ENCODE assay signal across 9 mouse cellular contexts in the genomic region with DNA sequence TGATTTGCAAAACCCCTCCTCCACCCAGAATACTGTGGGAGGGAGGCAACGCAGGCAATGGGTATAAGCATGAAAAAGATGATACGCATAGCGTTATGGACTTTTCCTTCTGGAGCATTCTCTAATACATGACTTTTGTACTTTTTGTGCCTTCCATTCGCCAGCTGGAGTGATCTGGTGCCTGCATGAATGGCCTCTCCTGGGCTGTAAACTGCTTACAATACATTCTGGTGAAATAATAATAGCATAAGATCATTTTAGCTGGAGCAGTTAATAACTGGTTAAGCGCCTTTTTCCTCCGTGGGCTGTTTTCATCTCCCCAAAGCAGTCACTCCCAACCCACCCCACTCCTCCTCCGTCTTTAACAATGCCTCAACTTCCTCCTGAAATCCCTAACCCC. TPM values are rescaled to one million over a fixed set of nuclear protein-coding genes. Genes with fewer than 3 reads are reported as not detected.
DNase-seq lines count a peak whose midpoint lies in the region; ATAC-seq and TF ChIP-seq lines count a peak whose summit lies in the region.
"Had no signal": no experiment of that assay in that cellular context is flagged by ENCODE, and none has a peak within 500 bp of the region (broad histone marks: within the 10 kb centered on the region; RNA-seq: fewer than 3 reads in every experiment).

No protein-coding gene starts in this region.

- no peaks in the 10 kb centered on the region for H3K36me3 ChIP-seq in heart, embryonic 13.5 days
- H3K36me3 ChIP-seq in testis, adult 2 months (ENCODE audit: control insufficient read depth, insufficient read depth, low read length), result no peaks in the 10 kb centered on the region
- no peaks in the 10 kb centered on the region for H3K36me3 ChIP-seq in limb, embryonic 15.5 days

- peak overlapping the region; percentile 96 for H3K4me2 ChIP-seq in heart, embryonic 13.5 days
- peak overlapping the region; percentile 92 for H3K4me2 ChIP-seq in limb, embryonic 15.5 days

- peaks cover 19% of the 10 kb centered on the region for H3K4me1 ChIP-seq in heart, embryonic 13.5 days
- H3K4me1 ChIP-seq in testis, adult 2 months (ENCODE audit: control insufficient read depth, insufficient read depth, low read length), result peaks cover 10% of the 10 kb centered on the region
- H3K4me1 ChIP-seq in limb, embryonic 15.5 days, result peaks cover 13% of the 10 kb centered on the region

- peak overlapping the region; percentile 64 for H3K4me3 ChIP-seq in heart, embryonic 13.5 days
- peak overlapping the region; percentile 66; the same call in 1 of the 2 replicates for H3K4me3 ChIP-seq in testis, adult 2 months (ENCODE audit: control insufficient read depth, low read depth, low read length)
- H3K4me3 ChIP-seq in limb, embryonic 15.5 days, result peak overlapping the region; percentile 49

- H3K27ac ChIP-seq in heart, embryonic 13.5 days (replicated peaks), result no peak overlapping the region
- H3K27ac ChIP-seq in testis, adult 2 months (ENCODE audit: control insufficient read depth, insufficient read depth, low read depth, low read length), result no peak overlapping the region
- no peak overlapping the region for H3K27ac ChIP-seq in limb, embryonic 15.5 days

- intact Hi-C loops in heart, postnatal 14 days (cut with DNase I), result no loop called here

- DNase-seq in heart, postnatal 14 days, result no peak
- no peak for DNase-seq in testis, postnatal 10 days (ENCODE audit: low spot score)
- DNase-seq in spleen, postnatal 14 days (ENCODE audit: low spot score in 2 of 2), result no peak
- DNase-seq in cerebellum, adult 11 months, result no peak
- no peak for DNase-seq in gastrocnemius, postnatal 10 days

- H3K9ac ChIP-seq in heart, embryonic 13.5 days, result peak overlapping the region; percentile 72
- H3K9ac ChIP-seq in limb, embryonic 15.5 days, result no peak overlapping the region

- TF ChIP-seq POLR2A in testis, adult 2 months (IDR thresholded peaks at IDR 0.05; ENCODE audit: control insufficient read depth, low read depth, low read length), result no peak

- H3K27me3 ChIP-seq in heart, embryonic 13.5 days (replicated peaks), result peaks cover 50% of the 10 kb centered on the region
- H3K27me3 ChIP-seq in testis, adult 2 months (ENCODE audit: control insufficient read depth, insufficient read depth, low read length), result 0 out of 2 replicates have a peak, but pooled peaks cover 5% of the 10 kb centered on the region
- H3K27me3 ChIP-seq in limb, embryonic 15.5 days, result peaks cover 45% of the 10 kb centered on the region

- TF ChIP-seq CTCF in testis, adult 2 months (IDR thresholded peaks at IDR 0.05; ENCODE audit: control insufficient read depth, insufficient read depth, insufficient replicate concordance, low read depth, low read length), result no peak

- ATAC-seq in heart, embryonic 13.5 days (ENCODE audit: extremely low read depth, insufficient number of reproducible peaks, low FRiP score, low TSS enrichment), result no peak
- ATAC-seq in limb, embryonic 15.5 days (ENCODE audit: insufficient number of reproducible peaks, low FRiP score, low TSS enrichment, low read depth), result no peak

- no peaks in the 10 kb centered on the region for H3K9me3 ChIP-seq in heart, embryonic 13.5 days
- no peaks in the 10 kb centered on the region for H3K9me3 ChIP-seq in limb, embryonic 15.5 days

- WGBS in heart, embryonic 13.5 days, result 28% methylated on average over 7 of the region's 7 CpGs
- WGBS in limb, embryonic 15.5 days, result 27% methylated on average over 7 of the region's 7 CpGs

RNA-seq across cellular contexts. Expression of a gene that starts 0.5 kb away (rescaled TPM):
- polyA plus RNA-seq in heart, embryonic 13.5 days (2015; fragmentation: Nextera tagmentation; extraction: Ambion mirVana), result 0.09 and 0.25 TPM in 2 replicates
- total RNA-seq in heart, postnatal 14 days (2021), result under 1 TPM in 1 of 2 experiments, not detected in 1; 0.37 TPM
- 2.9 and 3.1 TPM in 2 replicates for polyA plus RNA-seq in testis, adult 2 months (2012; rRNA removed)
- 2.1 and 4.1 TPM in 2 replicates for polyA plus RNA-seq in limb, embryonic 15.5 days (2015; fragmentation: Nextera tagmentation; extraction: Ambion mirVana)
- 1 to 10 TPM; 1.3 to 1.5 TPM for total RNA-seq in gastrocnemius, postnatal 10 days (2021)
- total RNA-seq: common myeloid progenitor, adult 5-6 weeks had no signal
